Mouse (Mus musculus) bone marrow macrophage, adult 2 months (primary cell): ENCODE measurements around the gene Cnot2.

Source experiments
- CTCF ChIP-seq: IDR thresholded peaks from 2 replicates; pipeline ENCODE4 v1.5.1; 2012; ENCODE audit warnings: low read depth, mild to moderate bottlenecking, low read length, moderate library complexity
- POLR2A ChIP-seq: IDR thresholded peaks from 2 replicates; pipeline ENCODE4 v1.6.1; 2012; ENCODE audit warnings: mild to moderate bottlenecking, low read depth, low read length, borderline replicate concordance

DNA sequence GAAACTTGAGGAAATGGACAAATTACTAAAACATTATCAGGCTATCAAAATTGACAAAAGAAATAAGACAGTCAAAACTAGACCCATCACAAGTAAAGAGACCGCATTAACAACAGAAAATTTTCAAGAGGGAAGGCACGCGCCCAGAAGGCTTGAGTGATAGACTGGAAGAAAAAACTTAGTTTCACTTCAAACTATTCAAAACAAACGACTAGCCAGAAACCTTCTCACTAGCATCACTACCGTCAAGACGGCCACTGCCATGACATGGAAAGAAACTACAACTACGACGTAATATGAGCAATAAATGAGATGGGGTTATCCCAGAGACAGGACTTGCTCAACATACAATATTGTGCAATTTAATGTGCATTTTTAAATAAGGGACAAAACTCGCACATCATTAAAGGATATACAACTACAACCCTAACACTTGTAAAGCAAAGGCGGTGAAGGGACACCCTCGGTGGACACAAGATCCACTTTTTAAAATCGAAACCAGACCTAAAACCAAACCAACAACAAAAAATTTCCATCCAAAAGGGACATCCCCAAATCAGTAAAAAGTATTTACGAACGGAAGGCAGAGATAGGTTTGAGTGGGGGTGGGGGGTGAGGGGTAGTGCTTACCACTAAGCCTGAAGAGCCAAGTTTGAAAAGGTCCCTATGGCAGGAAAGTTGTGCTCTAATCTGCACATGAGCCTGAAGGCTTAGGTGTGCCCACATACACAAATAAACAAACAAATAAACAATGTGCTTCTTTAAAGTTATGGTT is 16.3 kb downstream of the Cnot2 start:
- TF ChIP-seq CTCF (no peak), POLR2A (no peak)
